Mouse (Mus musculus) frontal cortex, adult (tissue): ENCODE data around the gene Grm1.

Source experiments
- ATAC-seq: cut with Nextera tagmentation; 2 replicates; pipeline ENCODE4 v1.9.2; 2017; ENCODE audit warnings: mild to moderate bottlenecking, moderate library complexity, mixed read lengths; ENCODE audit not compliant: low TSS enrichment

Grm1 gene

GRCm38 (mm10) chr10:10831141-10831540, 251.0 kb downstream of the Grm1 start:
- ATAC-seq = no peak

- no peak for ATAC-seq
These were observed 254.8 kb downstream of the Grm1 start for GRCm38 (mm10) chr10:10827308-10827707.

GRCm38 (mm10) chr10:10818061-10818460, 264.1 kb downstream of the Grm1 start:
- no peak for ATAC-seq

- ATAC-seq = no peak
These were observed 267.4 kb downstream of the Grm1 start for GRCm38 (mm10) chr10:10814631-10815216.

- peak; percentile 91 for ATAC-seq
These were observed 269.1 kb downstream of the Grm1 start for GRCm38 (mm10) chr10:10812750-10813711.

- ATAC-seq = no peak
These were observed 272.4 kb downstream of the Grm1 start for GRCm38 (mm10) chr10:10809777-10810176.

- ATAC-seq = no peak
These were observed 286.8 kb downstream of the Grm1 start for GRCm38 (mm10) chr10:10795321-10795720.

- no peak for ATAC-seq
These were observed 291.7 kb downstream of the Grm1 start for GRCm38 (mm10) chr10:10790458-10790857.

GRCm38 (mm10) chr10:10789967-10790366, 292.2 kb downstream of the Grm1 start:
- peak; percentile 57; the same call in 1 of the 2 replicates for ATAC-seq

- no peak for ATAC-seq
These were observed 294.2 kb downstream of the Grm1 start for GRCm38 (mm10) chr10:10787906-10788416.

- ATAC-seq = no peak
These were observed 297.0 kb downstream of the Grm1 start for GRCm38 (mm10) chr10:10785122-10785521.

- no peak for ATAC-seq
These were observed 307.3 kb downstream of the Grm1 start for GRCm38 (mm10) chr10:10774827-10775226.

- no peak for ATAC-seq
These were observed 319.1 kb downstream of the Grm1 start for GRCm38 (mm10) chr10:10763015-10763414.

- no peak for ATAC-seq
These were observed 320.9 kb downstream of the Grm1 start for GRCm38 (mm10) chr10:10761274-10761673.

GRCm38 (mm10) chr10:10760801-10761200, 321.4 kb downstream of the Grm1 start:
- ATAC-seq = no peak

GRCm38 (mm10) chr10:10751033-10751432, 331.1 kb downstream of the Grm1 start:
- peak; percentile 76 for ATAC-seq

- ATAC-seq = no peak
These were observed 338.1 kb downstream of the Grm1 start for GRCm38 (mm10) chr10:10744097-10744496.

GRCm38 (mm10) chr10:10742172-10742571, 340.0 kb downstream of the Grm1 start:
- no peak for ATAC-seq

- no peak for ATAC-seq
These were observed 340.8 kb downstream of the Grm1 start for GRCm38 (mm10) chr10:10741314-10741713.

- ATAC-seq = no peak
These were observed 341.4 kb downstream of the Grm1 start for GRCm38 (mm10) chr10:10740729-10741128.

- ATAC-seq = peak; percentile 81
These were observed 345.0 kb downstream of the Grm1 start for GRCm38 (mm10) chr10:10737041-10737681.

GRCm38 (mm10) chr10:10734561-10734960, 347.6 kb downstream of the Grm1 start:
- no peak for ATAC-seq
